Mouse (Mus musculus): ENCODE results near the gene Ceacam1. TPM values are rescaled to one million over a fixed set of nuclear protein-coding genes. Genes with fewer than 3 reads are reported as not detected.
A peak's percentile ranks its signal among the peaks of the same experiment; 100 is the strongest.
"Not testable (repeated sequence)": the region's sequence is repeated elsewhere in the genome, so short reads cannot be mapped to it uniquely, and the experiment has no call there.

Gene Ceacam1
- polyA plus RNA-seq, 1 experiment from 2014 or later: 92.6 TPM

- Histone ChIP-seq H3K27ac (ENCODE audit: low read depth, low read length) (no peak overlapping the region), H3K27me3 (replicated peaks; ENCODE audit: control insufficient read depth, insufficient read depth, low read length) (no peaks in the 10 kb centered on the region), H3K4me1 (replicated peaks; ENCODE audit: control insufficient read depth, insufficient read depth, low read length) (no peaks in the 10 kb centered on the region), H3K9ac (ENCODE audit: low read depth, low read length) (no peak overlapping the region), H3K4me2 (replicated peaks; ENCODE audit: low read depth) (no peak overlapping the region), H3K4me3 (ENCODE audit: low read depth, low read length) (no peak overlapping the region), H3K36me3 (ENCODE audit: control insufficient read depth, insufficient read depth) (no peaks in the 10 kb centered on the region), H3K9me3 (ENCODE audit: control insufficient read depth) (no peaks in the 10 kb centered on the region)
- no peak for ATAC-seq
- WGBS: 13% methylated on average over 1 of the region's 1 CpGs
- peak; percentile 63 for TF ChIP-seq CTCF (IDR thresholded peaks at IDR 0.05; ENCODE audit: low read depth)
Observed at GRCm38 (mm10) chr7:25486186-25486585, 8.8 kb upstream of the Ceacam1 start.

- Histone ChIP-seq H3K36me3 (ENCODE audit: control insufficient read depth, insufficient read depth) (no peaks in the 10 kb centered on the region), H3K4me1 (replicated peaks; ENCODE audit: control insufficient read depth, insufficient read depth, low read length) (no peaks in the 10 kb centered on the region), H3K27ac (ENCODE audit: low read depth, low read length) (no peak overlapping the region), H3K4me3 (ENCODE audit: low read depth, low read length) (no peak overlapping the region), H3K4me2 (replicated peaks; ENCODE audit: low read depth) (no peak overlapping the region), H3K9ac (ENCODE audit: low read depth, low read length) (no peak overlapping the region), H3K9me3 (ENCODE audit: control insufficient read depth) (no peaks in the 10 kb centered on the region), H3K27me3 (replicated peaks; ENCODE audit: control insufficient read depth, insufficient read depth, low read length) (no peaks in the 10 kb centered on the region)
- WGBS: 76% methylated on average over 5 of the region's 5 CpGs
- TF ChIP-seq CTCF (IDR thresholded peaks at IDR 0.05; ENCODE audit: low read depth): no peak
- no peak for ATAC-seq
Observed at GRCm38 (mm10) chr7:25485061-25485460, 7.7 kb upstream of the Ceacam1 start.

GRCm38 (mm10) chr7:25483133-25483735 is 5.8 kb upstream of the Ceacam1 start:
- no peak for TF ChIP-seq CTCF (IDR thresholded peaks at IDR 0.05; ENCODE audit: low read depth)
- Histone ChIP-seq H3K27ac (ENCODE audit: low read depth, low read length) (no peak overlapping the region), H3K9ac (ENCODE audit: low read depth, low read length) (no peak overlapping the region), H3K36me3 (ENCODE audit: control insufficient read depth, insufficient read depth) (no peaks in the 10 kb centered on the region), H3K4me2 (replicated peaks; ENCODE audit: low read depth) (no peak overlapping the region), H3K4me3 (ENCODE audit: low read depth, low read length) (no peak overlapping the region), H3K27me3 (replicated peaks; ENCODE audit: control insufficient read depth, insufficient read depth, low read length) (no peaks in the 10 kb centered on the region), H3K9me3 (ENCODE audit: control insufficient read depth) (no peaks in the 10 kb centered on the region), H3K4me1 (replicated peaks; ENCODE audit: control insufficient read depth, insufficient read depth, low read length) (no peaks in the 10 kb centered on the region)
- ATAC-seq: no peak
- 80% methylated on average over 8 of the region's 8 CpGs for WGBS

- not testable (repeated sequence) for H3K36me3 ChIP-seq (ENCODE audit: control insufficient read depth, insufficient read depth); ATAC-seq; H3K9me3 ChIP-seq (ENCODE audit: control insufficient read depth); H3K4me2 ChIP-seq (replicated peaks; ENCODE audit: low read depth); H3K4me3 ChIP-seq (ENCODE audit: low read depth, low read length); H3K27me3 ChIP-seq (replicated peaks; ENCODE audit: control insufficient read depth, insufficient read depth, low read length); H3K4me1 ChIP-seq (replicated peaks; ENCODE audit: control insufficient read depth, insufficient read depth, low read length); H3K9ac ChIP-seq (ENCODE audit: low read depth, low read length); H3K27ac ChIP-seq (ENCODE audit: low read depth, low read length)
- WGBS: 70% methylated on average over 8 of the region's 8 CpGs
- peak; percentile 61 for TF ChIP-seq CTCF (IDR thresholded peaks at IDR 0.05; ENCODE audit: low read depth)
Observed at GRCm38 (mm10) chr7:25480791-25481190, 3.4 kb upstream of the Ceacam1 start.

GRCm38 (mm10) chr7:25479440-25479839 is 2.0 kb upstream of the Ceacam1 start:
- H3K36me3 ChIP-seq (ENCODE audit: control insufficient read depth, insufficient read depth): peaks cover 8% of the 10 kb centered on the region; the same call in 1 of the 2 replicates
- H3K4me3 ChIP-seq (ENCODE audit: low read depth, low read length): no peak overlapping the region
- H3K9ac ChIP-seq (ENCODE audit: low read depth, low read length): no peak overlapping the region
- H3K9me3 ChIP-seq (ENCODE audit: control insufficient read depth): no peaks in the 10 kb centered on the region
- TF ChIP-seq CTCF (IDR thresholded peaks at IDR 0.05; ENCODE audit: low read depth): peak; percentile 70
- ATAC-seq: no peak
- H3K27ac ChIP-seq (ENCODE audit: low read depth, low read length): no peak overlapping the region
- H3K4me1 ChIP-seq (replicated peaks; ENCODE audit: control insufficient read depth, insufficient read depth, low read length): no peaks in the 10 kb centered on the region
- WGBS: 0% methylated on average over 1 of the region's 1 CpGs
- H3K27me3 ChIP-seq (replicated peaks; ENCODE audit: control insufficient read depth, insufficient read depth, low read length): no peaks in the 10 kb centered on the region
- H3K4me2 ChIP-seq (replicated peaks; ENCODE audit: low read depth): no peak overlapping the region

- not testable (repeated sequence) for H3K4me3 ChIP-seq (ENCODE audit: low read depth, low read length)
- peak overlapping the region; percentile 61; the same call in 1 of the 2 replicates for H3K4me2 ChIP-seq (replicated peaks; ENCODE audit: low read depth)
- peak; percentile 72 for ATAC-seq
Observed at GRCm38 (mm10) chr7:25477752-25478093, 320 bp upstream of the Ceacam1 start.

GRCm38 (mm10) chr7:25471821-25472220 is 5.6 kb downstream of the Ceacam1 start:
- not testable (repeated sequence) for H3K27me3 ChIP-seq (replicated peaks; ENCODE audit: control insufficient read depth, insufficient read depth, low read length)
- 85% methylated on average over 6 of the region's 6 CpGs for WGBS

More at GRCm38 (mm10) chr7:25477752-25478093, 320 bp upstream of the Ceacam1 start:
- not testable (repeated sequence) for H3K9me3 ChIP-seq (ENCODE audit: control insufficient read depth); H3K36me3 ChIP-seq (ENCODE audit: control insufficient read depth, insufficient read depth); H3K4me1 ChIP-seq (replicated peaks; ENCODE audit: control insufficient read depth, insufficient read depth, low read length); H3K9ac ChIP-seq (ENCODE audit: low read depth, low read length); H3K27me3 ChIP-seq (replicated peaks; ENCODE audit: control insufficient read depth, insufficient read depth, low read length)
- peak overlapping the region; percentile 64 for H3K27ac ChIP-seq (ENCODE audit: low read depth, low read length)
- WGBS: 60% methylated on average over 2 of the region's 2 CpGs

GRCm38 (mm10) chr7:25465586-25465985 is 11.8 kb downstream of the Ceacam1 start:
- H3K27ac ChIP-seq (ENCODE audit: low read depth, low read length); H3K4me1 ChIP-seq (replicated peaks; ENCODE audit: control insufficient read depth, insufficient read depth, low read length); H3K4me2 ChIP-seq (replicated peaks; ENCODE audit: low read depth); H3K9ac ChIP-seq (ENCODE audit: low read depth, low read length); H3K27me3 ChIP-seq (replicated peaks; ENCODE audit: control insufficient read depth, insufficient read depth, low read length); ATAC-seq; H3K9me3 ChIP-seq (ENCODE audit: control insufficient read depth); H3K4me3 ChIP-seq (ENCODE audit: low read depth, low read length): not testable (repeated sequence)
- WGBS: 56% methylated on average over 3 of the region's 3 CpGs
- H3K36me3 ChIP-seq (ENCODE audit: control insufficient read depth, insufficient read depth): peaks cover 12% of the 10 kb centered on the region; the same call in 1 of the 2 replicates

More at GRCm38 (mm10) chr7:25471821-25472220, 5.6 kb downstream of the Ceacam1 start:
- not testable (repeated sequence) for H3K9me3 ChIP-seq (ENCODE audit: control insufficient read depth); H3K9ac ChIP-seq (ENCODE audit: low read depth, low read length); H3K4me3 ChIP-seq (ENCODE audit: low read depth, low read length); H3K27ac ChIP-seq (ENCODE audit: low read depth, low read length); H3K4me1 ChIP-seq (replicated peaks; ENCODE audit: control insufficient read depth, insufficient read depth, low read length); H3K36me3 ChIP-seq (ENCODE audit: control insufficient read depth, insufficient read depth); H3K4me2 ChIP-seq (replicated peaks; ENCODE audit: low read depth); ATAC-seq
